Mouse (Mus musculus): ENCODE measurements around the gene Cdkn2c. TPM values are rescaled to one million over a fixed set of nuclear protein-coding genes. Genes with fewer than 3 reads are reported as not detected.

Gene Cdkn2c
- polyA plus RNA-seq, 1 experiment from 2014 or later: 4.0 TPM

- Histone ChIP-seq H3K4me1 (peaks cover 26% of the 10 kb centered on the region), H3K27ac (replicated peaks) (peak overlapping the region; percentile 96), H3K36me3 (no peaks in the 10 kb centered on the region), H3K9me3 (replicated peaks) (no peaks in the 10 kb centered on the region), H3K27me3 (ENCODE audit: low read depth, poor library complexity, severe bottlenecking) (peaks cover 69% of the 10 kb centered on the region), H3K4me3 (peak overlapping the region; percentile 76)
- WGBS: 0% methylated on average over 49 of the region's 49 CpGs
- DNase-seq (ENCODE audit: low spot score): peak; percentile 79
Measured at GRCm38 (mm10) chr4:109665982-109666460, 968 bp downstream of the Cdkn2c start.

GRCm38 (mm10) chr4:109665101-109665981 lies 1.6 kb downstream of the Cdkn2c start:
- Histone ChIP-seq H3K9me3 (replicated peaks) (no peaks in the 10 kb centered on the region), H3K36me3 (no peaks in the 10 kb centered on the region), H3K4me3 (peak overlapping the region; percentile 76), H3K27ac (replicated peaks) (peak overlapping the region; percentile 96), H3K27me3 (ENCODE audit: low read depth, poor library complexity, severe bottlenecking) (peaks cover 76% of the 10 kb centered on the region), H3K4me1 (peaks cover 26% of the 10 kb centered on the region)
- under 1% methylated on average over 49 of the region's 49 CpGs for WGBS
- peak; percentile 49 for DNase-seq (ENCODE audit: low spot score)

GRCm38 (mm10) chr4:109664091-109664490 lies 2.9 kb downstream of the Cdkn2c start:
- peak; percentile 15 for DNase-seq (ENCODE audit: low spot score)
- 9% methylated on average over 5 of the region's 5 CpGs for WGBS
- H3K9me3 ChIP-seq (replicated peaks): no peaks in the 10 kb centered on the region
- H3K36me3 ChIP-seq: no peaks in the 10 kb centered on the region
- no peak overlapping the region for H3K27ac ChIP-seq (replicated peaks)
- H3K27me3 ChIP-seq (ENCODE audit: low read depth, poor library complexity, severe bottlenecking): peaks cover 88% of the 10 kb centered on the region
- peak overlapping the region; percentile 76; the same call in 1 of the 2 replicates for H3K4me3 ChIP-seq
- peaks cover 26% of the 10 kb centered on the region for H3K4me1 ChIP-seq

GRCm38 (mm10) chr4:109662271-109662670 lies 4.7 kb downstream of the Cdkn2c start:
- Histone ChIP-seq H3K27ac (replicated peaks) (no peak overlapping the region), H3K4me3 (no peak overlapping the region), H3K9me3 (replicated peaks) (no peaks in the 10 kb centered on the region), H3K4me1 (peaks cover 30% of the 10 kb centered on the region), H3K36me3 (no peaks in the 10 kb centered on the region), H3K27me3 (ENCODE audit: low read depth, poor library complexity, severe bottlenecking) (peaks cover 92% of the 10 kb centered on the region)
- 9% methylated on average over 5 of the region's 5 CpGs for WGBS
- DNase-seq (ENCODE audit: low spot score): no peak

GRCm38 (mm10) chr4:109661183-109661582 lies 5.8 kb downstream of the Cdkn2c start:
- peak; percentile 34 for DNase-seq (ENCODE audit: low spot score)

GRCm38 (mm10) chr4:109660568-109660967 lies 6.4 kb downstream of the Cdkn2c start:
- Histone ChIP-seq H3K9me3 (replicated peaks) (no peaks in the 10 kb centered on the region), H3K27ac (replicated peaks) (no peak overlapping the region), H3K27me3 (ENCODE audit: low read depth, poor library complexity, severe bottlenecking) (peaks cover 100% of the 10 kb centered on the region), H3K4me3 (no peak overlapping the region), H3K4me1 (peaks cover 22% of the 10 kb centered on the region), H3K36me3 (no peaks in the 10 kb centered on the region)
- WGBS: 4% methylated on average over 3 of the region's 3 CpGs
- no peak for DNase-seq (ENCODE audit: low spot score)

More at GRCm38 (mm10) chr4:109661183-109661582, 5.8 kb downstream of the Cdkn2c start:
- 2% methylated on average over 5 of the region's 5 CpGs for WGBS
- H3K4me3 ChIP-seq: no peak overlapping the region
- H3K36me3 ChIP-seq: no peaks in the 10 kb centered on the region
- H3K9me3 ChIP-seq (replicated peaks): no peaks in the 10 kb centered on the region
- H3K27ac ChIP-seq (replicated peaks): no peak overlapping the region
- H3K4me1 ChIP-seq: peaks cover 28% of the 10 kb centered on the region
- peaks cover 100% of the 10 kb centered on the region for H3K27me3 ChIP-seq (ENCODE audit: low read depth, poor library complexity, severe bottlenecking)

- no peak overlapping the region for H3K27ac ChIP-seq (replicated peaks)
- WGBS: 4% methylated on average over 2 of the region's 2 CpGs
Measured at GRCm38 (mm10) chr4:109659571-109659970, 7.4 kb downstream of the Cdkn2c start.

GRCm38 (mm10) chr4:109658826-109659225 lies 8.2 kb downstream of the Cdkn2c start:
- DNase-seq (ENCODE audit: low spot score): no peak
- H3K36me3 ChIP-seq: no peaks in the 10 kb centered on the region
- H3K4me3 ChIP-seq: no peak overlapping the region
- H3K27ac ChIP-seq (replicated peaks): no peak overlapping the region
- H3K27me3 ChIP-seq (ENCODE audit: low read depth, poor library complexity, severe bottlenecking): peaks cover 100% of the 10 kb centered on the region
- under 1% methylated on average over 8 of the region's 8 CpGs for WGBS
- H3K9me3 ChIP-seq (replicated peaks): no peaks in the 10 kb centered on the region
- peaks cover 12% of the 10 kb centered on the region for H3K4me1 ChIP-seq

More at GRCm38 (mm10) chr4:109659571-109659970, 7.4 kb downstream of the Cdkn2c start:
- Histone ChIP-seq H3K4me1 (peaks cover 12% of the 10 kb centered on the region), H3K9me3 (replicated peaks) (no peaks in the 10 kb centered on the region), H3K27me3 (ENCODE audit: low read depth, poor library complexity, severe bottlenecking) (peaks cover 100% of the 10 kb centered on the region), H3K36me3 (no peaks in the 10 kb centered on the region), H3K4me3 (no peak overlapping the region)
- no peak for DNase-seq (ENCODE audit: low spot score)

- Histone ChIP-seq H3K27ac (replicated peaks) (no peak overlapping the region), H3K4me3 (peak overlapping the region; percentile 45; the same call in 1 of the 2 replicates), H3K4me1 (peaks cover 12% of the 10 kb centered on the region), H3K27me3 (ENCODE audit: low read depth, poor library complexity, severe bottlenecking) (peaks cover 100% of the 10 kb centered on the region), H3K36me3 (no peaks in the 10 kb centered on the region), H3K9me3 (replicated peaks) (no peaks in the 10 kb centered on the region)
- WGBS: 1% methylated on average over 20 of the region's 20 CpGs
- DNase-seq (ENCODE audit: low spot score): no peak
Measured at GRCm38 (mm10) chr4:109657851-109658500, 9.0 kb downstream of the Cdkn2c start.

GRCm38 (mm10) chr4:109657021-109657850 lies 9.8 kb downstream of the Cdkn2c start:
- H3K36me3 ChIP-seq: no peaks in the 10 kb centered on the region
- H3K9me3 ChIP-seq (replicated peaks): no peaks in the 10 kb centered on the region
- H3K4me3 ChIP-seq: peak overlapping the region; percentile 45
- no peak overlapping the region; the same call in 1 of the 2 replicates for H3K27ac ChIP-seq (replicated peaks)
- under 1% methylated on average over 53 of the region's 53 CpGs for WGBS
- peaks cover 100% of the 10 kb centered on the region for H3K27me3 ChIP-seq (ENCODE audit: low read depth, poor library complexity, severe bottlenecking)
- peak; percentile 74 for DNase-seq (ENCODE audit: low spot score)
- H3K4me1 ChIP-seq: peaks cover 12% of the 10 kb centered on the region

- Histone ChIP-seq H3K27me3 (ENCODE audit: low read depth, poor library complexity, severe bottlenecking) (peaks cover 100% of the 10 kb centered on the region), H3K36me3 (no peaks in the 10 kb centered on the region), H3K4me3 (no peak overlapping the region), H3K4me1 (peaks cover 12% of the 10 kb centered on the region), H3K27ac (replicated peaks) (no peak overlapping the region), H3K9me3 (replicated peaks) (no peaks in the 10 kb centered on the region)
- DNase-seq (ENCODE audit: low spot score): no peak
- WGBS: 5% methylated on average over 4 of the region's 4 CpGs
Measured at GRCm38 (mm10) chr4:109656301-109656700, 10.7 kb downstream of the Cdkn2c start.

GRCm38 (mm10) chr4:109655738-109656137 lies 11.3 kb downstream of the Cdkn2c start:
- H3K27ac ChIP-seq (replicated peaks): no peak overlapping the region
- peaks cover 12% of the 10 kb centered on the region for H3K4me1 ChIP-seq
- no peak for DNase-seq (ENCODE audit: low spot score)
- H3K9me3 ChIP-seq (replicated peaks): no peaks in the 10 kb centered on the region
- peaks cover 96% of the 10 kb centered on the region for H3K27me3 ChIP-seq (ENCODE audit: low read depth, poor library complexity, severe bottlenecking)
- H3K4me3 ChIP-seq: no peak overlapping the region
- H3K36me3 ChIP-seq: no peaks in the 10 kb centered on the region
- 33% methylated on average over 2 of the region's 2 CpGs for WGBS

Measured in midbrain, embryonic 10.5 days (tissue).